Mouse (Mus musculus) forebrain, embryonic 10.5 days (tissue): ENCODE results near the gene Trim7. TPM values are rescaled to one million over a fixed set of nuclear protein-coding genes. Genes with fewer than 3 reads are reported as not detected.
A peak's percentile ranks its signal among the peaks of the same experiment; 100 is the strongest.
"Not testable (repeated sequence)": the region's sequence is repeated elsewhere in the genome, so short reads cannot be mapped to it uniquely, and the experiment has no call there.

Experiments
- DNase-seq: peaks from one replicate; pipeline ENCODE4 v3.0.0-alpha.2; 2017; ENCODE audit warnings: low spot score; ENCODE audit errors: extremely low spot score
- H3K27ac ChIP-seq: fragments of 300-500 bp; sonication (generic); 2 replicates; pipeline ENCODE4 v1.5.1; 2016; ENCODE audit warnings: mild to moderate bottlenecking
- H3K27me3 ChIP-seq: fragments of 300-500 bp; sonication (generic); 2 replicates; pipeline ENCODE4 v1.6.1; 2016; ENCODE audit warnings: mild to moderate bottlenecking; ENCODE audit not compliant: poor library complexity, severe bottlenecking
- H3K36me3 ChIP-seq: fragments of 300-500 bp; sonication (generic); replicated peaks from 2 replicates; pipeline ENCODE4 v1.6.1; 2016; ENCODE audit warnings: mild to moderate bottlenecking, moderate library complexity
- H3K4me1 ChIP-seq: fragments of 300-500 bp; sonication (generic); 2 replicates; pipeline ENCODE4 v1.6.1; 2016
- H3K4me3 ChIP-seq: fragments of 300-500 bp; sonication (generic); 2 replicates; pipeline ENCODE4 v1.5.1; 2016; ENCODE audit warnings: mild to moderate bottlenecking, moderate library complexity
- H3K9me3 ChIP-seq: fragments of 300-500 bp; sonication (generic); 2 replicates; pipeline ENCODE4 v1.6.1; 2016; ENCODE audit warnings: mild to moderate bottlenecking, moderate library complexity
- WGBS: fragments of 180-500 bp; shearing (Covaris S2); methylation state at CpG from one replicate; pipeline ENCODE4 v1.1.7; 2016; 5-methylcytosine and 5-hydroxymethylcytosine counted together
- polyA plus RNA-seq: library from polyadenylated mRNA; unstranded; fragments of >200 nt; fragmentation: Nextera tagmentation; extraction: Ambion mirVana; gene quantifications from 2 replicates; pipeline ENCODE4 v1.2.1, GENCODE M21; 2016

Gene Trim7
- 0.07 and 0.31 TPM in 2 replicates for polyA plus RNA-seq

DNA sequence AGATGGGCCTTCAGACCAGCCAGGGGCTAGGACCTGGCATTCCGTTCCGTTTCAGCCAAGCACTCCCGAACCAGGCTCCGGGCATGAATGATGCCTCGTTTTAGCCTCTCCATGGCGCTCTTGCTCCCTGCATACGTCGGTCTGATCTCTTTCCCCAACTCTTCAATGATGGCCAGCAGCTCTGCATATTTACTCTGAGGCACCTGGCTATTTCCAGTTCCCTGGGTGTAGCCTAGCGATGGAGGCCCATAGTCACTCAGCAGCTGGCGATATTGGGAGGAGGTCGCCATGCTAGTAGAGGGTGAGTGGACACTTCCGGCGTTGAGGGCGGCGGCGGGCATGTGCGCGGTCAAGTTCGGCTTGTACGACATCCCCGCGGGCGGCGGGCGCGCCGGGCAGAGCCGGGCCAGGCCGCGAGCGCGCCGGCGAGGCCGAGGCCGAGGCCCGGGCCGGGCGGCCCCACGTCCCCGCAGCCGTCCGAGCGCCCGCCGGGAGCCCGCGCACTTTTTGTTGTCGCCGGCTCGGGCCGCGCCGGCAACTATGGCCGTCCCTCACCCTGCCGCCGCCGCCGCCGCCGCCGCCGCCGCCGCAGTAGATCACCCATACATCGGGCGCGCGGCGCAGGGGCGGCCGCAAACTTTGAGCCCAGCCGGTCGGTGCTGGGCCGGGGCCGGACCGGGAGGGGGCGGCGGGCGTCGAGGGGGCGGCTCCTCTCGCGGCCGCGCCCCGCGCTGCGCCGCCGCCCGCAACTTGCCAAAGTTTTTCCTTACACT lies at the start of gene Trim7, which contains the start of gene Gm12184:
Gene Trim7, plus strand, starts transcription at position 162 of the 773 bp plus-strand sequence.
Gene Gm12184, minus strand, starts transcription at position 677 of the 773 bp plus-strand sequence.
- Histone ChIP-seq H3K27me3 (peaks cover 36% of the 10 kb centered on the region), H3K27ac (peak within 1 kb of the TSS; percentile 74), H3K4me1 (peaks cover 30% of the 10 kb centered on the region), H3K4me3 (peak within 1 kb of the TSS; percentile 53)
- DNase-seq, H3K9me3 ChIP-seq, H3K36me3 ChIP-seq: not testable (repeated sequence)
- under 1% methylated on average over 53 of the region's 92 CpGs for WGBS

DNA sequence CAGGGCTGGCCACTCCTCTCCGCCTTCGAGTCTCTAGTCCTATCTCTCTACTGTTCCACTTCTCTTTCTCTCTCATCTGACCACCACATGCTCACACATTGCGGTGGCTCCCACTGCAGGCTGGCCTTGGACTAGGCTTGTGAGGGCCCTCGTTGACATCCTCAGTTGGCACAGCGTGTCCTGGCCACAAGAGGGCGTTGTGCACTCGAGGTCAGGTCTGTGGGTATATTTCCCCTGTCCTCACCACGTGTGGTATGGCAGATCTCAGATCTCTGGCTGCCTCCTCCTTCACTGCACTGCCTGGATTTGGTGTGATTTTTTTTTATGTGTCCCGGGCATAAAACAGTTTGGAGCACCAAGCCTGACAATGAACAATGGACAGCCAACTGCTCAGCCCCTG lies 49.3 kb upstream of the Trim7 start:
- Histone ChIP-seq H3K9me3 (no peaks in the 10 kb centered on the region), H3K4me1 (no peaks in the 10 kb centered on the region), H3K4me3 (no peak overlapping the region), H3K36me3 (no peaks in the 10 kb centered on the region), H3K27me3 (no peaks in the 10 kb centered on the region), H3K27ac (no peak overlapping the region)
- WGBS, result 46% methylated on average over 9 of the region's 9 CpGs
- DNase-seq, result no peak

DNA sequence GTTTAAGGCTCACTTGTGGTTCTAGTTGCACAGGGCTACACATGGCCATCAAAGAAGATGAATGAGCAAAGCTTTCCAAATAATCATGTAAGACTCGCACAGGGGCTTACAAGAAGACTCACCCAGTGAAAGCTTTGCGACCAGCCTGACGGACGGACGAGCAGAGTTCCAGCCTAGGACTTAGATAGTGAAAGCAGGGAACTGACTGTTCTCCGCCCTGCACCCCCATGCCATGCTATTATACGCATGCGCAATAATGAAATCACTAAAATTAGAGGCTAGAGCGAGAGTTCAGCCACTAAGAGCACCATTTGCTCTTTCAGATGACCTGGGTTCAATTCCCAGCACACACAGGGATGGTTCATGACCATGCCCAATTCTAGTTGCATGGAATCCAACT lies 48.6 kb upstream of the Trim7 start:
- no peaks in the 10 kb centered on the region for H3K27me3 ChIP-seq
- DNase-seq, result no peak
- H3K36me3 ChIP-seq, result no peaks in the 10 kb centered on the region
- no peak overlapping the region for H3K4me3 ChIP-seq
- no peak overlapping the region for H3K27ac ChIP-seq
- 94% methylated on average over 9 of the region's 9 CpGs for WGBS
- H3K9me3 ChIP-seq, result no peaks in the 10 kb centered on the region
- H3K4me1 ChIP-seq, result no peaks in the 10 kb centered on the region

DNA sequence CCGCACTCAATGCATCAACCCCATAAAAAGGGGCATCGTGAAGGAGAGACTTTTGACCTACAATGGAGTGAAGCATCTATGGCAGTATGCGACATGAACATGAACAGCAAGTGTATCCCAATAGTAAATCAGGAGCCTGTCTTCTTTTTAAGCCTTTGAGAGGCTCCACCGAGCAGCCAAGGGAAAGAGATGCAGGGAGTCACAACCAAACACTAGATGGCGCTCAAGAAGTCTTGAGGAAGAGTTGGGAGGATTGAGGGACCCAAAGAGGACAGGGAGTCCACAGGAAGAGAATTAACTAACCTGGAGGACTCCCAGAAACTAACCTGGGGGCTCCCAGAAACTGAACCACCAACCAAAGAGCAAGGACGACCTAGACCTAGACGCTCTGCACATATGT lies 46.5 kb upstream of the Trim7 start:
- Histone ChIP-seq H3K27me3 (no peaks in the 10 kb centered on the region), H3K36me3 (no peaks in the 10 kb centered on the region), H3K4me1 (no peaks in the 10 kb centered on the region), H3K4me3 (no peak overlapping the region), H3K27ac (no peak overlapping the region), H3K9me3 (no peaks in the 10 kb centered on the region)
- WGBS, result 39% methylated on average over 7 of the region's 7 CpGs
- no peak for DNase-seq

DNA sequence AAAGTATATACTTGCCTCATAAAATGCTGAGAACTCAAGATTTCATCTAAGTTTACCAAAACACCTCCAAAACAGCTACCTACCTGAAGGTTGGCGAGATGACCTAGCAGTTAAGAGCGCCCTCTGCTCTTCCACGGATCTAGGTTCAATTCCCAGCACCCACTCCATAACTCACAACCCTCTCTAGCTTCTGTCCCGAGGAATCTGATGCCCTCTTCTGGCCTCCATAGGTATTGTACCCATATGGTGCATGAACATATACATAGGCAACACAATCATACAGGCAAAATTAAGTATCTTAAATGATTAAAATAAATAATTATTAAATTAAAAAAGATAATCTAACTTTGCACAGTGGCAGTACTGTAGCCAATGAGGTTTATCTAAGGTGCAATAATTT lies 43.7 kb upstream of the Trim7 start:
- Histone ChIP-seq H3K27me3 (no peaks in the 10 kb centered on the region), H3K27ac (no peak overlapping the region), H3K4me3 (no peak overlapping the region), H3K4me1 (no peaks in the 10 kb centered on the region), H3K36me3 (no peaks in the 10 kb centered on the region), H3K9me3 (0 out of 2 replicates have a peak, but pooled peaks cover 4% of the 10 kb centered on the region)
- no peak for DNase-seq
- WGBS, result 84% methylated on average over 4 of the region's 4 CpGs

DNA sequence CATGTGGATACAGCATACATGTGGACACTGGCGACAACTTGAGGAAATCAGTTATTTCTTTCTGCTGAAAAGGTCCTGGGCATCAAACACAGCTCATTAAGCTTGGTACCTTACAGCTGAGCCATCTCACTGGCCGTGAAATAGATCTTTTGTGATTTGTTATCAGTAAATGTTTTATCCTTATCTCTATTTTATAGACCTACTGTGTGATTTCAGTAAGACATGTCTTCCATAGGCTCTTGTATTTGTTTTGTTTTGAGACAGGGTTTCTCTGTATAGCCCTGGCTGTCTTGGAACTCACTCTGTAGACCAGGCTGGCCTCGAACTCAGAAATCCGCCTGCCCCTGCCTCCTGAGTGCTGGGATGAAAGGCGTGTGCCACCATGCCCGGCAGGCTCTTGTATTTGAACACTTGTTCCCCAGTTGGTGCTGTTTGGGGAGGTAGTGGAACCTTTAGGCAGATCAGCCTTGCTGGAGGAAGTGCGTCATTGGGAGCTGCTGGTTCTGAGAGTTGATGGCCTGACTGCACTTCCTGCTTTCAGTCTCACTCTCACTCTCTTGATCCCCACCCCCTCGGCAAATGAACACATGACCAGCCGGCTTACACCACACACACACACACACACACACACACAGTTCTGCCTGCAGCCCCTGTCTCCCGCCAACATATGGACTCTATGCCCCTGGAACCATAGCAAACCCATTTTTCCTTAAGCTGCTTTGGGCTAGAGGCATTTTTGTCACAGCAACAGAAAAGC lies 38.3 kb upstream of the Trim7 start:
- WGBS, result 51% methylated on average over 10 of the region's 10 CpGs

DNA sequence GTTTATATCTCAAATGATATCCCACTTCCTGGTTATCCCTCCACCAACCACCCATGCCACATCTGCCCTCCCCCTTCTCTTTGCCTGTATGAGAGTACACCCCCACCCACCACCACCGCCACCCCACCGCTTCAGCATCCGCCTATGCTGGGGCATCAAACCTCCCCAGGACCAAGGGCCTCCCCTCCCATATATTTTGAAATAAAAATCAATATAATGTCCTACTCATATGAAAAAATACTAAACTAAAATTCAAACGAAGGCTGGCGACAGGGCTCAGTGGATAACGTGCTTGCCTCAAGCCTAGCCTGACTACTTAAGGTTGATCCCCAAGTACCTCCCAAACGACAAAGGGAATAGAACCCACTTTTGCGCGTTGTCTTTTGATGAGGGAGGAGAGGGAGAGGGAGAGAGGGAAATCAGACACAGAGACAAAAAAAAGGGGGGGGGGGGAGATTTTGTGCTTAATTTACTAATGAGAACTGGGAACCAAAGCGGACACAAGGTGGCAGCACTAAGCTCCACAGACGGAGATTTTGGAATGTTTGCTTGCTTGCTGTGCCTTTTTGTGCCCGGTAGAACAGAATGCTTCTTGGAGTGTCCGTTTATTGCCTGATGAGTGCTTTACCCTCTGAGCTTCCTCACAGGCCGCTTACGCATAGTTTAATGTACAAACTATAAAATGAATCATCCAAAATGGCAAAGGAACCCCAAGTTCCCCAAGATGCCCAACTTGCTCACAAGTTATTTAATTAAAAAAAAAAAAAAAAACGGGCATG lies 37.4 kb upstream of the Trim7 start:
- peak overlapping the region; percentile 77 for H3K27ac ChIP-seq
- 0 out of 2 replicates have a peak, but pooled peaks cover 4% of the 10 kb centered on the region for H3K9me3 ChIP-seq
- peak overlapping the region; percentile 52 for H3K4me3 ChIP-seq
- H3K36me3 ChIP-seq, result no peaks in the 10 kb centered on the region
- DNase-seq, result peak; percentile 75
- peaks cover 12% of the 10 kb centered on the region for H3K4me1 ChIP-seq
- 11% methylated on average over 16 of the region's 16 CpGs for WGBS
- no peaks in the 10 kb centered on the region for H3K27me3 ChIP-seq

More for the DNA sequence above, 38.3 kb upstream of the Trim7 start:
- 0 out of 2 replicates have a peak, but pooled peaks cover 4% of the 10 kb centered on the region for H3K9me3 ChIP-seq
- peaks cover 12% of the 10 kb centered on the region for H3K4me1 ChIP-seq
- no peak for DNase-seq
- H3K36me3 ChIP-seq, result no peaks in the 10 kb centered on the region
- peak overlapping the region; percentile 52 for H3K4me3 ChIP-seq
- H3K27ac ChIP-seq, result peak overlapping the region; percentile 36; the same call in 1 of the 2 replicates
- no peaks in the 10 kb centered on the region for H3K27me3 ChIP-seq

DNA sequence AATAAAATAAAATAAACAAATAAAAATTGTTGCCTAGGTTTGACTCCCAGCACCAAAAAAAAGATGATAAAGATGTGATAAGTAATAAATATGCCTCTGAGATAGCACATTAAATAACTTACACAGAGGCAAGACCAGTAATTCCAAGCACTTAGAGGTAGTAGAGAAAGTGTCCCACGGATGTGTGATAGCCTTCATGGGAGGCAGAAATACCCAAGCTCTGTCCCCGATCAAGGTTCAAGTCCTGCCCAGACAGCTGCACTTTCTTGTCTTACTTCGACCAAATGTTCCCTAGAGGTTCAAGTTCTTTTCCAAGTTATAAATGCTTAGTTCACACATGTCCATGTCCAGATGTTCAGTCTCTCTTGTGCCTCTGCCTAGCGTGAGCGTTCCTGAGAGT lies 36.7 kb upstream of the Trim7 start:
- WGBS, result 88% methylated on average over 5 of the region's 5 CpGs
- Histone ChIP-seq H3K27ac (no peak overlapping the region), H3K4me1 (peaks cover 12% of the 10 kb centered on the region), H3K27me3 (no peaks in the 10 kb centered on the region), H3K4me3 (no peak overlapping the region), H3K9me3 (0 out of 2 replicates have a peak, but pooled peaks cover 4% of the 10 kb centered on the region), H3K36me3 (no peaks in the 10 kb centered on the region)
- DNase-seq, result no peak

DNA sequence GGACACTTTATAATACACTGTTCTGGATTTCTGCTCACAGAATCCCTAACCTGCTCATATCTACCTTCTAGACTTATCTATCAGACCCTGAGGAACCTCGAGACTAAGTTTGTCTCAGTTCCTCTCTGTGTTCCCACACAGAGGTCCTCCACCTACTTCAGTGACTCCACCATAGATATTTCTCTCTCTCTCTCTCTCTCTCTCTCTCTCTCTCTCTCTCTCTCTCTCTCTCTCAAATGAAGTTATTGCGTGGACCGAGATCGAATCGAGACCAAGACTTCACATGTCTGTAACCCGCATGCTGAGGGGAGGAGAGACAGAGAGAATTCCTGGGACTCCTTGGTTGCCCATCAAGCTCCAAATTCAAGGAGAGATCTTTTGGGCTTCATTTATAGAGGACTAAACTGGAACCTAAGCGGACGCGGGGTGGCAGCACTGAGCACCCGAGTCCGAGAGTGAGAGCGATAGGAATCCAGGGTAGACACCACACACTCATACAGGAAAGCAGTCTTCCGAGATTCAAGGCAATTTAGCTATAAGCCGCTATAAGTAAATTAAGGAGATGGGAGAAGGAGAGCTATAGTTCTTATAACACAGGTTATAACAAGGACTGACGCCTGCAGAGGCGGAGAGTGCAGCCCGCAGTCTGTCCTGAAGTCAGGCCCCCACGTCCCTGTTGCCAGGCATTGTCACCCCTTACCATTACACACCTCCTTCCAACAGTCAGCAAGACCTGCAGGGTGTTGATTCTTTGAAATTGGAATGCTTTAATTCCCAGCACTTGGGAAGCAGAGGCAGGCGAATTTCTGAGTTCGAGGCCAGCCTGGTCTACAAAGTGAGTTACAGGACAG lies 35.7 kb upstream of the Trim7 start:
- peak overlapping the region; percentile 40 for H3K4me3 ChIP-seq
- no peak overlapping the region for H3K27ac ChIP-seq
- no peaks in the 10 kb centered on the region for H3K36me3 ChIP-seq
- H3K4me1 ChIP-seq, result peaks cover 12% of the 10 kb centered on the region
- 16% methylated on average over 20 of the region's 20 CpGs for WGBS
- no peaks in the 10 kb centered on the region for H3K27me3 ChIP-seq
- peak; percentile 73 for DNase-seq
- 0 out of 2 replicates have a peak, but pooled peaks cover 4% of the 10 kb centered on the region for H3K9me3 ChIP-seq

DNA sequence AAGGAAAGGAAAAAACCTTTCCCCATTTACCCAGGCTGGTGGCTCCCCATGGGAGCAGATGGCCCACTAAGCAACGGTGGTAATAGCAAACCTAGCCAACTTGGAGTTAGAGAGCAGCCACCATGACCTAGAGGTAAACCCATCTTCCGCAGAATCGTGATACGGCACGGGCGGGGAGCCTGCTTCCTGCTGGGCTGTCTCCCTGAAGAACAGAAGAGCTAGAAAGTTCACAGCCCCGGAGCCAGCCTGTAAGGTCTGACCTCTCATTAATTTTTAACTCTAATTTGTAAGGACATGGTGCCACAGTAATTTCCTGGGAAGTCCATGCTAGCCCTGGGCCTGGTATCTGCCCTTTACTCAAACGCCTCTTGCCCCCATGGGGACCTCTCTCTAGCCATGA lies 35.0 kb upstream of the Trim7 start:
- DNase-seq, result no peak
- no peaks in the 10 kb centered on the region for H3K36me3 ChIP-seq
- 68% methylated on average over 8 of the region's 8 CpGs for WGBS
- no peak overlapping the region for H3K4me3 ChIP-seq
- H3K9me3 ChIP-seq, result no peaks in the 10 kb centered on the region
- peaks cover 12% of the 10 kb centered on the region for H3K4me1 ChIP-seq
- no peaks in the 10 kb centered on the region for H3K27me3 ChIP-seq
- H3K27ac ChIP-seq, result no peak overlapping the region

DNA sequence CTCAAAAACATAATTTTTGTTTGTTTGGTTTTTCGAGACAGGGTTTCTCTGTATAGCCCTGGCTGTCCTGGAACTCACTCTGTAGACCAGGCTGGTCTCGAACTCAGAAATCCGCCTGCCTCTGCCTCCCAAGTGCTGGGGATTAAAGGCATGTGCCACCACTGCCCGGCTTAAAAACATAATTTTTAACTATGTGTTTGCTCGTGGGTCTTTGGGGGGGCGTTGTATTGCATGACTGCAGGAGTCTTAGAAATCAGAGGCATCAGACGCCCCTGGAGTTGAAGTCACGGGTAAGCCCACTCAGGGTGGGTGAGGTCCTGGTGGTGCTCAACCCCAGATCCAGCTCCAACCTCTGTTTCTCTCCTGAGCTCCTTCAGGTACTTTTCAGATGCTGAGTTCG lies 34.0 kb upstream of the Trim7 start:
- not testable (repeated sequence) for H3K27me3 ChIP-seq, H3K36me3 ChIP-seq, DNase-seq, H3K4me3 ChIP-seq, H3K27ac ChIP-seq, H3K9me3 ChIP-seq
- WGBS, result 91% methylated on average over 9 of the region's 9 CpGs
- H3K4me1 ChIP-seq, result peaks cover 12% of the 10 kb centered on the region

DNA sequence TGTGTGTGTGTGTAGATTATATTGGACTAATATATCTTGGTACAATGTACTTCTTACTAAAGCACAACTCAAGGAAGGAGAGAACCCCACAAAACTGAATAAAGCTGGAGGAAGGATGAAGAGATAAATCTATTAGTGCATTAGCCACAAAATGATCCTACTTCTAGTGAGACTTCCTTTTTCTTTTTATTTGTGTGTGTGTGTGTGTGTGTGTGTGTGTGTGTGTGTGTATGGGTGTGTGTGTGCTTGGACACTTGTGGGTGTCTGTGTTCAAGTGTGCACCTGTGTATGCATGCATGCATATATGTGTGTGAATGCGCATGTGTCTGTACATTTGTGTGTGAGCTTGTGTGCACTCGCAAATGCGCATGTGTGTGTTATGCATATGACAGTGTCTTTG lies 32.8 kb upstream of the Trim7 start:
- Histone ChIP-seq H3K27ac (no peak overlapping the region), H3K4me1 (peaks cover 14% of the 10 kb centered on the region), H3K4me3 (no peak overlapping the region), H3K36me3 (no peaks in the 10 kb centered on the region), H3K27me3 (no peaks in the 10 kb centered on the region), H3K9me3 (no peaks in the 10 kb centered on the region)
- DNase-seq, result no peak
- 98% methylated on average over 3 of the region's 3 CpGs for WGBS
